Mouse (Mus musculus) ovary, postnatal 10 days (tissue): Measurements from ENCODE around the gene Aurka.

Source experiments
- DNase-seq: peaks from one replicate; pipeline ENCODE4 v3.0.0; 2022; ENCODE audit warnings: low spot score

Aurka gene

GRCm38 (mm10) chr2:172370411-172371223 lies at the start of gene Aurka, which contains the start of gene Cstf1:
Aurka (minus strand) TSS chr2:172370535.
Cstf1 (plus strand) TSS chr2:172370681.
- peak; percentile 93 for DNase-seq

- no peak for DNase-seq
Measured at GRCm38 (mm10) chr2:172418208-172418607, 47.9 kb upstream of the Aurka start.

DNA sequence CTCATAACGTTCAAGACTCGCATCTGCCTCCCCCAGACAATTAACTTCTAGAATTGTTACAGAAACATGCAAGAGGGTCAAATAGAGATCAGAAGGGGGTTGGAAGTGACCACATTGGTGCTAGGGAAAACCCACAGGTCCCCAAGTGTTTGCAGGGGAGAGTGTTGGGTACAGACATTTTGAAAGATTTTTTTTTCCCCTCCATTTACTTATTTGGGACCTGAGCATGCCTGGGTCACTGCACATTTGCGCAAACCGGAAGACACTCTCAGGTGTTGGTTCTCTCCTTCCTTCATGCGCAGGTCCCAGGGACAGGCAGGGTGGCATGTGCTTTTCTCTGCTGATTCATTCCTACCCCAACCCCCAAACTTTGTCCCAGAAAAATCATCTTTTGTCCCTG lies 46.5 kb upstream of the Aurka start:
- no peak for DNase-seq

GRCm38 (mm10) chr2:172416218-172416617 lies 45.9 kb upstream of the Aurka start:
- no peak for DNase-seq

DNA sequence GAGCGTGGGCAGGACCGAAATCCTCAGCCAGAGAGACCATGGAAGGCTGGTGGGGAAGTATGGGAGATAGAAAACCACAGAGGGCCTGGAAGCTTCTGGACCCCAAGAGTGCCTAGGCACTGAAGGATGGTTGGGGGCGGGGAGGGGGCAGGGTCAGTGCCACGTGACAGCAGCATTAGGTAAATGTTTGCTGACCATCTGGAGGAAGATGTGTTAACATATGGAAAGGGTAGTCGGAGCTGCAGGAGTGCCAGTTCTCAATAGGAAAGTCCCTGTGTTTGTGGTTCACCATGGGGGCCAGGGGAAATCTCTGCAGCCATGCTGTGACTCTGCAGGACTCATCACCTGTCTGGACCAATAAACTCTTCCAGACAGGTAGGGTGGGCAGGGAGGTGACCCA lies 43.6 kb upstream of the Aurka start:
- no peak for DNase-seq

GRCm38 (mm10) chr2:172413273-172413672 lies 42.9 kb upstream of the Aurka start:
- DNase-seq = no peak

DNA sequence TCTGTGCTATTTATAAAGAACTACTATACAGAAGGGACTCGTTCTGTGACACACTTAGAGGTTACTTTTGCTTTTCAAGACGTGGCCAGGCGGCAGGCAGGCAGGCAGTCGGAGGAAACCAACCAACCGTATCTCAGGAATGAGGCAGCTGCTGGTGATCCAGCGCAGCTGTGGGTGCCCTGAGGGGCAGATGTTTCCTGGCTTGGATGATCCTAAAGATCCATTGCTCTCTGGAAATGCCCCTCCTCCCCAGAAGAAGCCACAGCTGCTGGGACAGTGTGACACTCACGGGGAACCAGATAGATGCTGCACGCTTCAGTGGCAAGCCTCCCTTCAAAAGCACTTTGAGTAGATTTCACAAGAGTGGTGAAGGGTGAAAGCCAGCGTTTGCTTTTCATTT lies 42.1 kb upstream of the Aurka start:
- no peak for DNase-seq

DNA sequence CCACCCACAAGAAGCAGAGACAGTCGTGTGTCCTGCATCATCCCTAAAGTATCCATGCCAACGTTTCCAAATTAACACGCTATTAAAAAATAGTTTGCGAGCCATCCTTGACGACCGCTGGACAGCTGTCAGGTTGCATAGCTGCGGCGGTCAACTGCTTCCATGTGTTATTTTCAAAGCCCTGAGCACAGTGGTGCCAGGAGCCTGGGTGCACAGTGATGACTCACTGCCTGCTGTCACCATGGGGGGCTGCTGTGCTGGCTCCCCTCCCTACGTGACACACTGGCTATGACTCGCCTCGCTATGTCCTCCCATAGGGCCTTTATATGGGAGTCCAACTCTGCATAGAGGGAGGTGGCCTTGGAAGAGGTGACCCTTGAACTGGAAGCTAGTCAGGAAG lies 40.8 kb upstream of the Aurka start:
- no peak for DNase-seq

- DNase-seq = no peak
Measured at GRCm38 (mm10) chr2:172410686-172411085, 40.4 kb upstream of the Aurka start.

DNA sequence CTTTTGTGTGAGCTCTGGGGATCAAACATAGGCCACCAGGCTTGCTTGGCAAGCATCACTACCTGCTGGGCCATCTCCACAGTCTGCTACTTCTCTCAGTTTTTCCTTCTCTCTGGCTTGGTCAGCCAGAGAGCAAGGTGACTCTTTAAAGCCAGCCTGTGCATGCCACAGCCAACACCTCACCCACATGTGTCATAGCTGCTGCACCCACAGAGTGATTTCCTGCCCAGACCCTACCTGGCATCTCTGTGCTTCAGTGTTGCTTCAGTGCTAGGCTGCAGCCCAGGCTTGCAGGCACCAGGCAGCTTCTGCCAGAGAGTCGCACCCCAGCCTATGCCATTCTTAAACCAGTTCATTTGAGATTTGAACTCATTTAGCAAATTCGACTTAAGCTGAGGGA lies 37.2 kb upstream of the Aurka start:
- no peak for DNase-seq

- DNase-seq = no peak
Measured at GRCm38 (mm10) chr2:172406173-172406572, 35.8 kb upstream of the Aurka start.

DNA sequence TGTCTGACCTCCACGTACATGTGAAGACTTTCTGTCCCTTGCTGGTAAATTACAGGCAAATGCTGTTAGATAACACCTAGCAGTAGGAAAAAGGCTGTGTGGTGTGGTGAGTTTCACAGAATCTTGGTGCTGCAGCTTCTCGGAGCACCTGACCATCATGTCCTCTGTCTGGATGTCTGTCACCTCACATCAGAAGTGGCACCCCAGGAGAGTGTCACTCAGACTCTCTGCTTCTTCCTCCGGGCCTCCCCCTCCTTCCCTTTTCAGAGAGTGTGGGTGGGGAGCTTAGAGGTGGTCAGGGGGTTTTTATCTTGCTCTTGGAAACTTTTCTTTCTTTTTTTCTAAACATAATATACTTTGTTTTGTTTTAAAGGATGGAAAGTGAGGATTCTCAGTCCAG lies 34.7 kb upstream of the Aurka start:
- no peak for DNase-seq

GRCm38 (mm10) chr2:172404239-172404638 lies 33.9 kb upstream of the Aurka start:
- DNase-seq = no peak

- no peak for DNase-seq
Measured at GRCm38 (mm10) chr2:172401116-172401825, 30.9 kb upstream of the Aurka start.

DNA sequence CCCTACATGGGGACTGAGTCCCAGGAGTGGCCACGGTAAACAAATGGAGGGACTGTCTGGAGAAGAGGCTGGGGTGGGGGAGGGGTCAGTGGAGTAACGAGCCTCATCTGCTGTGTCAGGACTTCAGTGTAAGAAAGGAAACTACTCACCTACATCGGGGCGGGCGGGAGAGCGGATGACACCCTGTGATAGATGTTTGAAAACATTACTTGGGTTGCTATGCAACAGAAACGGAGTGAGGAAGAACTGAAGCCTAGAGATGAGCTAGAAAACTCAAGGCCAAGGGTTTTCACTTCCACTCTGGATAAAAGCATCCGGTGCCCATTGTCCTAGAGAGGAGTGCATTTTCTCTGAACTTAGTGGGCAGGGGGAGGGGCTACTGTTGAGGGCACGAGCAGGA lies 29.6 kb upstream of the Aurka start:
- no peak for DNase-seq

DNA sequence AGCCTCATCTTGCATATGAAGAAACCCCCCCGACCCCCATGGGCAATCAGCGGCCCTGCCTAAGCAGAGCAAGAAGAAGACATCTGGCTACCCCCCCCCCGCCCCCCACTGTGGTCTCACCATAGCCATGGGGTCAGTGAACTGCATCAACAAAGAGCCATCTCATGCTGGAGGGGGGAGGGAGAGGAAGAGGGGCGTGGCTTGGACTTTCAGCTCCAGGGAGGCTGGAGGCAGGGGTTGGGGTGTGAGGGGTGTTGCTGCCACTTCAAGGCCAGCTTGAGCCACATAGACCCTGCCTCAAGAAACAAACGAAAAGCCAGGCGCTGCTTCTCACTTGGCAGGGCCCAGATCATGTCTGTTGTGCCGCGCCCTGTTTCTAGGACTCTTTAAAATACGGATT lies 25.6 kb upstream of the Aurka start:
- no peak for DNase-seq

GRCm38 (mm10) chr2:172394671-172395070 lies 24.3 kb upstream of the Aurka start:
- no peak for DNase-seq

GRCm38 (mm10) chr2:172394052-172394392 lies 23.7 kb upstream of the Aurka start:
- DNase-seq = no peak

DNA sequence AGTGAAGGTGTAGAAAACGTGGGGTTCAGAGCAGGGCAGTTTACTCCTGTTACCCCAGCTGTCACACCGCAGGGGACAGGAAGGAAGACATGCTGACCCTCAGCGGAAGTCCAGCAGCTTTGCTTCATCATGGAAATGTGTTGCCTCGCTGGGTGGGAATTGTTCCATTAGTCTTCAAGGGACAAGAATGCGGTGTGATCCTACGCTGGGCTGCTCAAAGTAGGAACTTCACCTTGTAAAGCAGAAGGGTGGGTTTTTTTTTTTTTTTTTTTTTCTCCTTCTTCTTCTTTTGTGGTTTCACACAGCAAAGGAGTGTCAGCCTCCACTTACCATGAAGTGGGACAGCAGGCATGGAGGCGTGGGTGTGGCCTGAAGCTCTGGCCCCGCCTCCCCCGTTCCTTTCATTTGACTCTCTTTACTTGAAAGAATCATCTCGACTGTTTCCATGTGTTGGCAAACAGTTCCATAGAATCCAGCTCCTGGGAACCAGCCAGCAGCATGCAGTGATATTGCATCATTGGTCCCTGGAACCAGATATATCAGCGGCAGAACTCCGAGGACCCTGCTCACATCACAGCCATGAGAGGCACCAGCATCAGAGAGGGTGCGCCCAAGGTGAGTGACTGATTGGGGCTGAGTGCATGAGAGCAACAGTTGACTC lies 23.2 kb upstream of the Aurka start, which contains the start of gene Cass4:
Gene Cass4, plus strand, starts transcription at position 404 of the 661 bp plus-strand sequence.
- no peak for DNase-seq

DNA sequence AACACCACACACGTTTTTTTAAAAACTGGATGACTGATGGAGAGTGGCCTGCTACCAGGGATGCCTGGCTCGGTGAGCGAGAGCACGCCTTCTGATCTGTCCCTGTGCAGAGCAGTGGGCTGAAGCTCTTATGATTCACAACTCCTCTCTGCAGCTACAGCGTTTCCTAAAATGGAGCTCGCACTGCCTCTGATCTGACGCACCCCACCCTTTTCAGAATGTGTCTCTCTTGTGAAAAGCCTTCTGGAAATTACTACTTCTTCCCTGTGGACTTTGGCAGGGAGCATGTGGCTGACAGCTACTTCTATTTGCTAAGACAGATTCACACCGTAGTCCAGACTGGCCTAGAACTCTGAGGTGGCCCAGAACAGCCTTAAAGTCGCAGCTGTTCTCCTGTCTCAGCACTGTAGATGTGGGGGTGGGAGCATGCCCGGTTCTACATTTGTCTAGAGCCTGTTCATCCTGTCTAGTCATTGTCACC lies 21.7 kb upstream of the Aurka start:
- no peak for DNase-seq

- no peak for DNase-seq
Measured at GRCm38 (mm10) chr2:172390341-172390740, 20.0 kb upstream of the Aurka start.

GRCm38 (mm10) chr2:172384715-172385114 lies 14.4 kb upstream of the Aurka start:
- no peak for DNase-seq

GRCm38 (mm10) chr2:172381898-172382297 lies 11.6 kb upstream of the Aurka start:
- no peak for DNase-seq
